Mouse (Mus musculus) heart, adult 2 months (tissue): ENCODE results near the gene Ube2n.

ENCODE experiments used
- CTCF ChIP-seq: fragments of 200-600 bp; IDR thresholded peaks from 2 replicates; pipeline ENCODE4 v1.8.1; 2022; ENCODE audit warnings: antibody characterized with exemption, mild to moderate bottlenecking, moderate library complexity
- EP300 ChIP-seq: fragments of 200-500 bp; IDR thresholded peaks from 2 replicates; pipeline ENCODE4 v1.6.1; 2011; ENCODE audit warnings: low read depth, low read length, control low read depth; ENCODE audit not compliant: insufficient read depth
- POLR2A ChIP-seq: fragments of 200-500 bp; IDR thresholded peaks from 2 replicates; pipeline ENCODE4 v1.6.1; 2011; ENCODE audit warnings: mild to moderate bottlenecking, low read depth, low read length, control low read depth; ENCODE audit not compliant: insufficient read depth

DNA sequence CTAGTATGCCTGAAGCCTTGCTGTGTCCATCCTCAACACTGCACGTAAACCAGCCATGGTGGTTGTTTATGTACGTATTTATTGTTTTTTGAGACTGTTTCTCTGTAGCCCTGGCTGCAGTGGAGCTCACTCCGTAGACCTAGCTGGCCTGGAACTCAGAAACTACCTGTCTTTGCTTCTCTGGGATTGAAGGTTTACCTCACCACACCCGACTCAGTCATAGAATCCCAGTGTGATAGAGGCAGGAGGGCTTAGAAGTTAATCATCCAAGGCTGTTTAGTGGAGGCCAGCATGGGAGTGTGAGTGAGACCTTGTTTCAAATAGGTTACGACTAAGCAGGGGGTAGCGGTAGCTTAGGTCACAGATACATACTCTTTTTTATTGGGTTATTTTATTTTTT, 2.7 kb downstream of the Ube2n start:
- no peak for TF ChIP-seq CTCF
- TF ChIP-seq EP300 = no peak
- TF ChIP-seq POLR2A = no peak
